Mouse (Mus musculus): ENCODE measurements around the gene Armc6. TPM values are rescaled to one million over a fixed set of nuclear protein-coding genes. Genes with fewer than 3 reads are reported as not detected.

Armc6 gene
- 16.4 TPM for polyA plus RNA-seq (2021)

GRCm38 (mm10) chr8:70234080-70234780 lies at the start of gene Armc6, which contains the start of gene Sugp2:
Gene Armc6, minus strand, starts transcription at chr8:70234466.
Gene Sugp2, plus strand, starts transcription at chr8:70234226.
- no peaks in the 10 kb centered on the region for H3K27me3 ChIP-seq
- in situ Hi-C loops (cut with MboI; ENCODE audit: low pct_unique_long_range_greater_than_20kb), result no loop called here
- TF ChIP-seq CTCF (IDR thresholded peaks at IDR 0.05), result no peak
- ChIA-PET POLR2A (interaction anchor here (0.9 kb wide), 1 partner anchor 49 kb away, joined by 3 read pairs; the partner anchor contains the start of gene Homer3), CTCF (no interaction called here)
- ATAC-seq, result peak; percentile 91
- peak; percentile 77 for DNase-seq (ENCODE audit: low read depth, low spot score)

GRCm38 (mm10) chr8:70283136-70284077 lies 49.1 kb upstream of the Armc6 start:
- TF ChIP-seq CTCF (IDR thresholded peaks at IDR 0.05), result no peak
- H3K27me3 ChIP-seq, result no peaks in the 10 kb centered on the region
- in situ Hi-C loops (cut with MboI; ENCODE audit: low pct_unique_long_range_greater_than_20kb), result no loop called here
- CTCF ChIA-PET, result interaction anchor here (1.1 to 2.9 kb wide), 4 partner anchors 11 to 44 kb away, joined by 3 to 11 read pairs (median 4); no protein-coding TSS in a partner anchor
- DNase-seq (ENCODE audit: low read depth, low spot score) (no peak), ATAC-seq (peak; percentile 23)
- POLR2A ChIA-PET, result interaction anchor here (0.6 to 1.3 kb wide), 3 partner anchors 11 to 49 kb away, joined by 3 to 5 read pairs (median 3); partner anchors contain the start of gene Armc6

- TF ChIP-seq CTCF (IDR thresholded peaks at IDR 0.05), result no peak
- in situ Hi-C loops (cut with MboI; ENCODE audit: low pct_unique_long_range_greater_than_20kb), result no loop called here
- peak; percentile 31 for DNase-seq (ENCODE audit: low read depth, low spot score)
- peak; percentile 81 for ATAC-seq
- ChIA-PET POLR2A (interaction anchor here (0.6 to 1.3 kb wide), 2 partner anchors 45 to 48 kb away, joined by 3 read pairs; partner anchors contain the start of gene Armc6), CTCF (interaction anchor here (1.1 to 2.9 kb wide), 3 partner anchors 10 to 43 kb away, joined by 3 to 11 read pairs (median 6); no protein-coding TSS in a partner anchor)
- H3K27me3 ChIP-seq, result no peaks in the 10 kb centered on the region
Observed at GRCm38 (mm10) chr8:70282603-70283135, 48.4 kb upstream of the Armc6 start, which contains the start of gene Homer3. Gene Homer3, plus strand, starts transcription at chr8:70282827.

- ATAC-seq (no peak), DNase-seq (ENCODE audit: low read depth, low spot score) (no peak)
- ChIA-PET POLR2A (interaction anchor here (1.3 kb wide), 1 partner anchor 12 kb away, joined by 4 read pairs; no protein-coding TSS in a partner anchor), CTCF (interaction anchor here (0.8 to 1.3 kb wide), 3 partner anchors 9 to 40 kb away, joined by 3 to 6 read pairs (median 3); no protein-coding TSS in a partner anchor)
- in situ Hi-C loops (cut with MboI; ENCODE audit: low pct_unique_long_range_greater_than_20kb), result no loop called here
- H3K27me3 ChIP-seq, result no peaks in the 10 kb centered on the region
- TF ChIP-seq CTCF (IDR thresholded peaks at IDR 0.05), result no peak
Observed at GRCm38 (mm10) chr8:70281001-70281400, 46.7 kb upstream of the Armc6 start.

- ATAC-seq (no peak), DNase-seq (ENCODE audit: low read depth, low spot score) (no peak)
- no peak for TF ChIP-seq CTCF (IDR thresholded peaks at IDR 0.05)
- ChIA-PET CTCF (interaction anchor here (1.0 kb wide), 1 partner anchor 25 kb away, joined by 4 read pairs; no protein-coding TSS in a partner anchor), POLR2A (no interaction called here)
- no peaks in the 10 kb centered on the region for H3K27me3 ChIP-seq
- in situ Hi-C loops (cut with MboI; ENCODE audit: low pct_unique_long_range_greater_than_20kb), result no loop called here
Observed at GRCm38 (mm10) chr8:70279266-70279665, 45.0 kb upstream of the Armc6 start.

GRCm38 (mm10) chr8:70278175-70278574 lies 43.9 kb upstream of the Armc6 start:
- no peak for TF ChIP-seq CTCF (IDR thresholded peaks at IDR 0.05)
- ATAC-seq (no peak), DNase-seq (ENCODE audit: low read depth, low spot score) (no peak)
- no peaks in the 10 kb centered on the region for H3K27me3 ChIP-seq
- POLR2A ChIA-PET, result no interaction called here
- in situ Hi-C loops (cut with MboI; ENCODE audit: low pct_unique_long_range_greater_than_20kb), result no loop called here
- CTCF ChIA-PET, result no interaction called here

GRCm38 (mm10) chr8:70276476-70276875 lies 42.2 kb upstream of the Armc6 start:
- DNase-seq (ENCODE audit: low read depth, low spot score) (no peak), ATAC-seq (no peak)
- ChIA-PET CTCF (no interaction called here), POLR2A (no interaction called here)
- no peaks in the 10 kb centered on the region for H3K27me3 ChIP-seq
- in situ Hi-C loops (cut with MboI; ENCODE audit: low pct_unique_long_range_greater_than_20kb), result no loop called here
- no peak for TF ChIP-seq CTCF (IDR thresholded peaks at IDR 0.05)

GRCm38 (mm10) chr8:70274350-70274749 lies 40.1 kb upstream of the Armc6 start:
- ATAC-seq (no peak), DNase-seq (ENCODE audit: low read depth, low spot score) (no peak)
- in situ Hi-C loops (cut with MboI; ENCODE audit: low pct_unique_long_range_greater_than_20kb), result no loop called here
- no peak for TF ChIP-seq CTCF (IDR thresholded peaks at IDR 0.05)
- ChIA-PET CTCF (no interaction called here), POLR2A (no interaction called here)
- no peaks in the 10 kb centered on the region for H3K27me3 ChIP-seq

- no peak for DNase-seq (ENCODE audit: low read depth, low spot score)
- TF ChIP-seq CTCF (IDR thresholded peaks at IDR 0.05), result no peak
- CTCF ChIA-PET, result interaction anchor here (1.1 to 3.4 kb wide), 2 partner anchors 8 to 10 kb away, joined by 3 to 11 read pairs; partner anchors contain the start of gene Homer3
- H3K27me3 ChIP-seq, result no peaks in the 10 kb centered on the region
- no peak for ATAC-seq
- in situ Hi-C loops (cut with MboI; ENCODE audit: low pct_unique_long_range_greater_than_20kb), result no loop called here
- POLR2A ChIA-PET, result no interaction called here
Observed at GRCm38 (mm10) chr8:70272949-70273348, 38.7 kb upstream of the Armc6 start.

Data from Patski (cell line).